Mouse (Mus musculus) kidney, adult 10 weeks (tissue): ENCODE measurements around the gene Bpifa5. TPM values are rescaled to one million over a fixed set of nuclear protein-coding genes. Genes with fewer than 3 reads are reported as not detected.

ENCODE experiments used
- polyA plus RNA-seq: library from polyadenylated mRNA; stranded (reverse); fragments of 350-450 nt; fragmentation: Illumina TruSeq; extraction: RNeasy Lipid Tissue Mini Kit (QIAGEN cat#74804); gene quantifications from one replicate; pipeline ENCODE4 v1.2.3, GENCODE M21; 2014; ENCODE audit warnings: low read depth, low replicate concordance

The Bpifa5 gene
- polyA plus RNA-seq = not detected

GRCm38 (mm10) chr2:154162307-154162706 lies at the start of gene Bpifa5:
Gene Bpifa5 (plus strand): TSS chr2:154162607.

GRCm38 (mm10) chr2:154130120-154130519 lies 32.3 kb upstream of the Bpifa5 start, which contains the start of gene Bpifa3:
Gene Bpifa3 (plus strand): TSS chr2:154130336.

GRCm38 (mm10) chr2:154142580-154142979 lies 19.8 kb upstream of the Bpifa5 start, which contains the start of gene Bpifa1:
Gene Bpifa1 (plus strand): TSS chr2:154142880.

DNA sequence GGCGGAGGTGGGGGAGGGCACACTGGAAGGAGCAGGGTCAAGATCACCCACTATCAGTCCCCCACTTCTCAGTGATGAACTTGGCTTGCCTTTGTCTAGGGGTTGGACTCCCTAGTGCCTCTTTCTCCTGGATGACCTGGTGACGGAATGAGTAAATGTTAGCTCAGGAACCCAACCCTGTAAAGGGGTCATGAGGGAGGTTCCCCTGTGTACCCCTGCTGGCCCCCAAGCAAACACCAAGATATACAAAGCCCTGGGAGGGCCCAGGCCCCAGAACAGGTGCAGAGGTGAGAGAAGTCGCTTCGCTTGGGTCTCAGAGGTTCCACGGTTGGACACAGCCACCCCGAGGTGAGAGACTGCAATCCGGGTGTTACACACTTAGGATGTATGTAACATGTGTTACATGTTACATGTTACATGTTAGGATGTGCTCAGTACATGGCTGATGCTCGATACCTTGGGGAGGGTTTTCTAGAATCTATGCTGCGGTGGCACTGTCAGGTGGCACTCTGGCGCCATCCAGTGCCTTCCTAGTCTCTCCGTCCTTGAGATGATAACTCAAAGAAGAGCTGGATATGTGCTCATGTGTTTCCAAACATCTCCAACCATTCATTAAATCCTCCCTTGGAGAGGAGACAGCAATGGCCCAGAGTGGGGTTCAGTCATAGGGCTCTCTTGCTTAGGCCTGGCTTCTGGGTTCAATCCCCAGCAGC lies 28.3 kb downstream of the Bpifa5 start, which contains the start of gene Bpifb1:
Bpifb1 (plus strand) TSS at position 273 of the 713 bp plus-strand sequence.

Other genes with a start within 250 kb of the Bpifa5 start
- gene Bpifb3, start 244.4 kb upstream of the Bpifa5 start, polyA plus RNA-seq = not detected
- not detected for gene Bpifb4, start 224.4 kb upstream of the Bpifa5 start, polyA plus RNA-seq
- not detected for gene Bpifa6, start 187.7 kb upstream of the Bpifa5 start, polyA plus RNA-seq
- not detected for gene Bpifa2, start 154.3 kb upstream of the Bpifa5 start, polyA plus RNA-seq
- gene Bpifa3, start 32.3 kb upstream of the Bpifa5 start, polyA plus RNA-seq = not detected
- gene Bpifa1, start 19.7 kb upstream of the Bpifa5 start, polyA plus RNA-seq = not detected
- not detected for gene Bpifb1, start 28.2 kb downstream of the Bpifa5 start, polyA plus RNA-seq
- not detected for gene Bpifb5, start 61.1 kb downstream of the Bpifa5 start, polyA plus RNA-seq
- gene Bpifb9a, start 95.2 kb downstream of the Bpifa5 start, polyA plus RNA-seq = not detected
- gene Bpifb9b, start 144.6 kb downstream of the Bpifa5 start, polyA plus RNA-seq = not detected
- 13.3 TPM for gene Cdk5rap1, start 210.4 kb downstream of the Bpifa5 start, polyA plus RNA-seq
- 0.49 TPM for gene Snta1, start 245.5 kb downstream of the Bpifa5 start, polyA plus RNA-seq